Mouse (Mus musculus): Measurements from ENCODE around the gene Tuba1b.

GRCm38 (mm10) chr15:98983431-98984081, 49.2 kb upstream of the Tuba1b start:
- TF ChIP-seq CTCF (IDR thresholded peaks at IDR 0.05; ENCODE audit: low read depth) = no peak
- TF ChIP-seq EP300 (IDR thresholded peaks at IDR 0.05; ENCODE audit: low read depth) = no peak
